Comparison of ENCODE assay signal across 9 mouse cellular contexts in genomic region chr13:48544391-48544790, GRCm38 (mm10). TPM values are rescaled to one million over a fixed set of nuclear protein-coding genes. Genes with fewer than 3 reads are reported as not detected.
A peak's percentile ranks its signal among the peaks of the same experiment; 100 is the strongest.
DNase-seq lines count a peak whose midpoint lies in the region; ATAC-seq and TF ChIP-seq lines count a peak whose summit lies in the region.
"Had no signal": no experiment of that assay in that cellular context is flagged by ENCODE, and none has a peak within 500 bp of the region (broad histone marks: within the 10 kb centered on the region; RNA-seq: fewer than 3 reads in every experiment).

No protein-coding gene starts in this region.

- no peak overlapping the region; the same call in 1 of the 2 replicates for H3K9ac ChIP-seq in heart, embryonic 16.5 days (ENCODE audit: low read length)
- H3K9ac ChIP-seq in liver, embryonic 15.5 days: peak overlapping the region; percentile 46

- DNase-seq in gastrocnemius, adult 2 months: no peak
- no peak for DNase-seq in gastrocnemius, postnatal 36 days
- DNase-seq in frontal cortex, postnatal 25 days (ENCODE audit: low spot score in 2 of 2): no peak
- DNase-seq in urinary bladder, postnatal 14 days (ENCODE audit: low spot score): no peak
- DNase-seq in urinary bladder, postnatal 25 days (ENCODE audit: low spot score): no peak
- DNase-seq: adrenal gland, postnatal 36 days had no signal

- peaks cover 17% of the 10 kb centered on the region for H3K36me3 ChIP-seq in C2C12 (ENCODE audit: control insufficient read depth, insufficient read depth)
- H3K36me3 ChIP-seq in heart, embryonic 16.5 days (ENCODE audit: control insufficient read depth, insufficient read depth): no peaks in the 10 kb centered on the region
- 0 out of 2 replicates have a peak, but pooled peaks cover 3% of the 10 kb centered on the region for H3K36me3 ChIP-seq in liver, embryonic 15.5 days (replicated peaks)

- no peak overlapping the region for H3ac ChIP-seq in C2C12 (ENCODE audit: control insufficient read depth, insufficient read length, low read depth)

- intact Hi-C loops in gastrocnemius, adult 2 months (cut with DNase I): no loop called here
- intact Hi-C loops in gastrocnemius, postnatal 36 days (cut with DNase I): no loop called here

- H3K79me2 ChIP-seq in C2C12 (ENCODE audit: control insufficient read depth, insufficient read depth): peaks cover 62% of the 10 kb centered on the region

- TF ChIP-seq CTCF in gastrocnemius, adult 2 months (IDR thresholded peaks at IDR 0.05): no peak
- TF ChIP-seq CTCF in C2C12 (IDR thresholded peaks at IDR 0.05; ENCODE audit: control insufficient read depth, insufficient read depth, insufficient read length): no peak

- peaks cover 61% of the 10 kb centered on the region for H3K79me3 ChIP-seq in C2C12 (ENCODE audit: low read depth)

- peaks cover 36% of the 10 kb centered on the region for H3K4me1 ChIP-seq in heart, embryonic 16.5 days (ENCODE audit: control insufficient read depth, insufficient read depth, low read length)
- peaks cover 38% of the 10 kb centered on the region for H3K4me1 ChIP-seq in liver, embryonic 15.5 days (replicated peaks)

- no peaks in the 10 kb centered on the region for H3K27me3 ChIP-seq in C2C12 (ENCODE audit: control insufficient read depth, insufficient read depth, insufficient read length)
- H3K27me3 ChIP-seq in heart, embryonic 16.5 days (ENCODE audit: control insufficient read depth, insufficient read depth, low read length): no peaks in the 10 kb centered on the region
- no peaks in the 10 kb centered on the region for H3K27me3 ChIP-seq in liver, embryonic 15.5 days

- H3K4me3 ChIP-seq in gastrocnemius, adult 2 months: peak overlapping the region; percentile 100
- H3K4me3 ChIP-seq in C2C12 (ENCODE audit: insufficient read depth, poor library complexity, severe bottlenecking): peak overlapping the region; percentile 90
- peak overlapping the region; percentile 83 for H3K4me3 ChIP-seq in heart, embryonic 16.5 days (ENCODE audit: low read length)
- peak overlapping the region; percentile 99 for H3K4me3 ChIP-seq in liver, embryonic 15.5 days (replicated peaks)

- H3K27ac ChIP-seq in gastrocnemius, adult 2 months: peak overlapping the region; percentile 98
- no peak overlapping the region for H3K27ac ChIP-seq in heart, embryonic 16.5 days (ENCODE audit: low read length)
- H3K27ac ChIP-seq in liver, embryonic 15.5 days (replicated peaks): peak overlapping the region; percentile 24; the same call in 1 of the 2 replicates

- H3K9me3 ChIP-seq in heart, embryonic 16.5 days (replicated peaks; ENCODE audit: control insufficient read depth, low read length): no peaks in the 10 kb centered on the region
- H3K9me3 ChIP-seq in liver, embryonic 15.5 days (replicated peaks): no peaks in the 10 kb centered on the region

- peak overlapping the region; percentile 72 for H3K4me2 ChIP-seq in heart, embryonic 16.5 days (ENCODE audit: low read depth, low read length)
- peak overlapping the region; percentile 77 for H3K4me2 ChIP-seq in liver, embryonic 15.5 days

- no peak for ATAC-seq in heart, embryonic 16.5 days (replicated peaks; ENCODE audit: extremely low read depth, insufficient read depth, low FRiP score)
- ATAC-seq in liver, embryonic 15.5 days (ENCODE audit: insufficient read depth): no peak

TF ChIP-seq in C2C12, 6 proteins besides CTCF, POLR2A, EP300 and RAD21:
- TF ChIP-seq MYOD1 (IDR thresholded peaks at IDR 0.05; ENCODE audit: control insufficient read depth, insufficient read length, low read depth) (no peak), CEBPB (IDR thresholded peaks at IDR 0.05; ENCODE audit: low read depth) (no peak), MYOG (IDR thresholded peaks at IDR 0.05; ENCODE audit: control insufficient read depth, extremely low read depth, insufficient read length) (no peak), USF1 (IDR thresholded peaks at IDR 0.05; ENCODE audit: low read depth) (no peak), MAX (IDR thresholded peaks at IDR 0.05) (no peak), FOSL1 (IDR thresholded peaks at IDR 0.05; ENCODE audit: insufficient read depth, low read length, poor library complexity, severe bottlenecking) (no peak)
TF ChIP-seq in C2C12: peak in this region for 0.

RNA-seq across cellular contexts. Expression of gene A830005F24Rik, which starts 31.0 kb away (rescaled TPM):
- under 1 TPM in 1 of 2 experiments, not detected in 1; 0.31 TPM for total RNA-seq in gastrocnemius, adult 2 months (2021)
- total RNA-seq in gastrocnemius, postnatal 36 days (2021): under 1 TPM in 1 of 2 experiments, not detected in 1; 0.36 TPM
- polyA plus RNA-seq in C2C12 (2012; fragmentation: generic; extraction: Trizol): 0.33 TPM
- 0.46 and 0.74 TPM in 2 replicates for polyA plus RNA-seq in heart, embryonic 16.5 days (2015; fragmentation: Nextera tagmentation; extraction: Ambion mirVana)
- 0.30 TPM in 2 replicates for polyA plus RNA-seq in liver, embryonic 15.5 days (2015; fragmentation: Nextera tagmentation; extraction: Ambion mirVana)
- total RNA-seq: adrenal gland, postnatal 36 days had no signal

RNA-seq across cellular contexts. Expression of gene Zfp169, which starts 31.1 kb away (rescaled TPM):
- 1 to 10 TPM; 3.6 to 3.7 TPM for total RNA-seq in gastrocnemius, adult 2 months (2021)
- total RNA-seq in gastrocnemius, postnatal 36 days (2021): 1 to 10 TPM; 2.2 to 3.6 TPM
- 1.8 TPM for polyA plus RNA-seq in C2C12 (2012; fragmentation: generic; extraction: Trizol)
- polyA plus RNA-seq in heart, embryonic 16.5 days (2015; fragmentation: Nextera tagmentation; extraction: Ambion mirVana): 2.3 and 2.5 TPM in 2 replicates
- 0.63 and 0.77 TPM in 2 replicates for polyA plus RNA-seq in liver, embryonic 15.5 days (2015; fragmentation: Nextera tagmentation; extraction: Ambion mirVana)
